Comparison of ENCODE assay signal across 13 mouse cellular contexts in genomic region chr6:94131999-94132398, GRCm38 (mm10).
"Had no signal": no experiment of that assay in that cellular context is flagged by ENCODE, and none has a peak within 500 bp of the region (broad histone marks: within the 10 kb centered on the region; RNA-seq: fewer than 3 reads in every experiment).

No protein-coding gene starts in this region.

- DNase-seq: kidney, postnatal 25 days; layer of hippocampus, adult 9-11 months; liver, embryonic 13.5 days; lung, adult 2 months; lung, postnatal 14 days; lung, postnatal 4 days; thymus, adult 18-20 months; thymus, postnatal 36 days had no signal

- H3K9me3 ChIP-seq: liver, embryonic 13.5 days had no signal

- H3K27me3 ChIP-seq: liver, embryonic 13.5 days had no signal

- H3K4me2 ChIP-seq: liver, embryonic 13.5 days; midbrain, embryonic 11.5 days had no signal

- ATAC-seq: midbrain, embryonic 16.5 days had no signal

- H3K36me3 ChIP-seq: liver, embryonic 13.5 days had no signal

- H3K4me3 ChIP-seq: layer of hippocampus, adult 2 months; liver, embryonic 13.5 days; myocyte had no signal

- H3K9ac ChIP-seq: liver, embryonic 13.5 days had no signal

- H3K27ac ChIP-seq: kidney, postnatal 0 days; layer of hippocampus, adult 2 months; liver, embryonic 13.5 days had no signal
